Mouse (Mus musculus): ENCODE results near the gene Sgo1. TPM values are rescaled to one million over a fixed set of nuclear protein-coding genes. Genes with fewer than 3 reads are reported as not detected.

Gene Sgo1
- total RNA-seq (2012; rRNA removed) (12.6 and 19.4 TPM in 2 replicates), polyA plus RNA-seq (2012; ENCODE audit: insufficient read depth in 1 of 2, insufficient read length in 2 of 2, low read depth in 1 of 2, low replicate concordance in 2 of 2, missing spikeins in 1 of 2) (10 to 100 TPM in 1 of 2 experiments, not detected in 1; 21.4 TPM)

- Histone ChIP-seq H3K4me3 (ENCODE audit: control insufficient read depth in 1 of 2, insufficient read depth in 1 of 2, low read depth in 2 of 2, low read length in 2 of 2) (peak within 1 kb of the TSS; percentile 70 to 87), H3K4me1 (ENCODE audit: control insufficient read depth in 1 of 2, insufficient read depth in 2 of 2, low read length in 2 of 2) (peaks cover 7 to 9% of the 10 kb centered on the region in 2 experiments; a peak in 3 of 4 replicates)
- DNase-seq (ENCODE audit: low read depth, low spot score), result peak; percentile 97
- TF ChIP-seq TBP (IDR thresholded peaks at IDR 0.05; ENCODE audit: low read depth, low read length) (peak; percentile 72), MYB (IDR thresholded peaks at IDR 0.05; ENCODE audit: low read depth, low read length) (no peak), RCOR1 (IDR thresholded peaks at IDR 0.05; ENCODE audit: low read depth, low read length) (peak; percentile 42; the same call in 1 of the 2 replicates), ETS1 (IDR thresholded peaks at IDR 0.05; ENCODE audit: low read depth, low read length) (0 out of 2 replicates have a peak, but pooled peaks have one; percentile 24), MAFK (IDR thresholded peaks at IDR 0.05; ENCODE audit: borderline replicate concordance, low read depth, low read length) (no peak), NRF1 (IDR thresholded peaks at IDR 0.05; ENCODE audit: insufficient read depth, low read depth, low read length, poor library complexity, severe bottlenecking) (peak; percentile 92), MYC (IDR thresholded peaks at IDR 0.05; ENCODE audit: low read depth, low read length) (peak; percentile 37; the same call in 1 of the 2 replicates), E2F4 (IDR thresholded peaks at IDR 0.05; ENCODE audit: borderline replicate concordance, low read depth, low read length) (no peak), POLR2AphosphoS5 (IDR thresholded peaks at IDR 0.05; ENCODE audit: borderline replicate concordance, low read depth, low read length) (no peak; the same call in 1 of the 2 replicates), GABPA (IDR thresholded peaks at IDR 0.05; ENCODE audit: low read depth, low read length) (no peak), SIN3A (IDR thresholded peaks at IDR 0.05; ENCODE audit: low read length) (peak; percentile 86), ELF1 (IDR thresholded peaks at IDR 0.05; ENCODE audit: low read depth, low read length) (peak; percentile 80), EP300 (IDR thresholded peaks at IDR 0.05; ENCODE audit: low read depth in 1 of 2, low read length in 2 of 2) (peak in 1 of 2 experiments; percentile 34; a peak in 2 of 4 replicates), GATA1 (IDR thresholded peaks at IDR 0.05; ENCODE audit: low read depth, low read length) (no peak), SMC3 (IDR thresholded peaks at IDR 0.05; ENCODE audit: low read depth, low read length) (peak; percentile 34), BHLHE40 (IDR thresholded peaks at IDR 0.05; ENCODE audit: borderline replicate concordance, low read depth, low read length) (no peak; the same call in 1 of the 2 replicates), USF1 (IDR thresholded peaks at IDR 0.05; ENCODE audit: low read depth, low read length) (peak; percentile 98), MAZ (IDR thresholded peaks at IDR 0.05; ENCODE audit: low read depth, low read length) (no peak), USF2 (IDR thresholded peaks at IDR 0.05; ENCODE audit: borderline replicate concordance in 1 of 2, insufficient read depth in 1 of 2, low read depth in 1 of 2, low read length in 2 of 2) (peak; percentile 98), ZC3H11A (IDR thresholded peaks at IDR 0.05; ENCODE audit: low read depth, low read length) (no peak), HCFC1 (IDR thresholded peaks at IDR 0.05; ENCODE audit: low read depth, low read length) (peak; percentile 80), TAL1 (IDR thresholded peaks at IDR 0.05; ENCODE audit: low read length) (no peak), ZMIZ1 (IDR thresholded peaks at IDR 0.05; ENCODE audit: low read depth, low read length) (peak; percentile 93), JUND (IDR thresholded peaks at IDR 0.05; ENCODE audit: low read depth, low read length) (no peak), CTCF (IDR thresholded peaks at IDR 0.05 in 2 of 3, conservative IDR thresholded peaks at IDR 0.05 in 1 of 3; ENCODE audit: control insufficient read depth in 1 of 3, insufficient read depth in 1 of 3, low read depth in 2 of 3, low read length in 3 of 3, poor library complexity in 1 of 3, severe bottlenecking in 1 of 3) (peak in 2 of 3 experiments; percentile 23 to 40; a peak in 5 of 6 replicates), CHD1 (IDR thresholded peaks at IDR 0.05; ENCODE audit: low read depth, low read length) (no peak), MEF2A (IDR thresholded peaks at IDR 0.05; ENCODE audit: extremely low read depth, insufficient replicate concordance, low read depth, low read length, poor library complexity, severe bottlenecking) (no peak), RAD21 (IDR thresholded peaks at IDR 0.05; ENCODE audit: low read depth, low read length) (no peak), UBTF (IDR thresholded peaks at IDR 0.05; ENCODE audit: borderline replicate concordance, insufficient read depth, low read depth, low read length) (no peak), MXI1 (IDR thresholded peaks at IDR 0.05; ENCODE audit: low read depth, low read length) (peak; percentile 61; the same call in 1 of the 2 replicates), CHD2 (IDR thresholded peaks at IDR 0.05; ENCODE audit: low read length) (no peak), ZKSCAN1 (IDR thresholded peaks at IDR 0.05; ENCODE audit: low read depth, low read length) (no peak), POLR2A (IDR thresholded peaks at IDR 0.05; ENCODE audit: control insufficient read depth in 1 of 2, insufficient read depth in 1 of 2, low read depth in 1 of 2, low read length in 2 of 2, poor library complexity in 1 of 2) (peak; percentile 87 to 93)
These were observed at the start of gene Sgo1 for GRCm38 (mm10) chr17:53688877-53689802. TSS of gene Sgo1 (minus strand) at chr17:53689333.

More at GRCm38 (mm10) chr17:53688877-53689802, at the start of gene Sgo1:
- Histone ChIP-seq H3K9me3 (replicated peaks; ENCODE audit: insufficient read depth, low read length) (no peaks in the 10 kb centered on the region), H3K9ac (ENCODE audit: control insufficient read depth, low read depth, low read length, poor library complexity, severe bottlenecking) (peak within 1 kb of the TSS; percentile 84), H3K27ac (ENCODE audit: control insufficient read depth, low read depth, low read length) (peak within 1 kb of the TSS; percentile 93), H3K36me3 (ENCODE audit: control insufficient read depth in 1 of 2, insufficient read depth in 2 of 2, low read length in 2 of 2) (peaks cover 4 to 17% of the 10 kb centered on the region in 2 experiments; a peak in 3 of 4 replicates), H3K79me2 (ENCODE audit: control insufficient read depth, insufficient read depth, low read length, poor library complexity) (peaks cover 15% of the 10 kb centered on the region), H3K27me3 (ENCODE audit: control insufficient read depth in 1 of 2, insufficient read depth in 2 of 2, low read length in 2 of 2) (no peaks in the 10 kb centered on the region)
